ENCODE assay signal across 8 mouse cellular contexts in the genomic region with DNA sequence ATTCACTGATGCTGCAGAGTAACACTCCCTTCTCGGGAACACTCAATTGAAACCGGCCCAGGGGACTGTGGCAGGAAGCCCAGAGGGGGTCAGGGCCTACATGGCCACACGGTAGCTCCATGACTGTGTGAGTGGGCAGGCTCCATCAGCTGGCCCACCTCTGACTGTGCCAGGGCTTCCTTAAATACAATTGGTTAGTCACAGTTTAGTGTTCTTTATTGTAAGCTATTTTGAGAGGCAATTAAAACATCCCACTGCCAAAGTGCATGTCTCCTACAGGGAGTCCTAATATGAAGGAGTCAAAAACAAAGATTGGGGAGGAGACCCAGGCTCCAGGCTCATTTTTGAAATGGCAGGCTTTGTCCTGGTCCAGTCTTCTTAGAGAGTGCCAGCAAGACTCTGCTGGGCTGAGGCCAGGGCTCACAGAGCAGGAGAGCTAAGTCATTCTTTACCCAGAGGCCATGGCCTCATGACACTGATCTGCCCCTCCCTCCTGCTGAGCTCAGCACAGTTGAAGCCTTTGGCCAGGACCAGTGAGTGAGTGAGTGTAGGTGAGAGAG.
DNase-seq lines count a peak whose midpoint lies in the region; ATAC-seq and TF ChIP-seq lines count a peak whose summit lies in the region.

No protein-coding gene starts in this region.

- TF ChIP-seq POLR2A in kidney, adult 2 months (IDR thresholded peaks at IDR 0.05; ENCODE audit: low read depth, low read length) = no peak

- DNase-seq in cerebellum, adult 11-12 months = peak; percentile 19
- peak; percentile 73 for DNase-seq in adrenal gland, postnatal 25 days
- DNase-seq in forebrain, postnatal 0 days = peak; percentile 65
- peak; percentile 93 for DNase-seq in kidney, adult 2 months
- DNase-seq in left cerebral cortex, postnatal 4 days = peak; percentile 74
- no peak for DNase-seq in natural killer cell, adult 2 months (ENCODE audit: low spot score in 2 of 2)

- intact Hi-C loops in left cerebral cortex, postnatal 4 days (cut with DNase I) = no loop called here

- no peak overlapping the region for H3K4me3 ChIP-seq in forebrain, postnatal 0 days (ENCODE audit: low read depth, low read length)
- no peak overlapping the region for H3K4me3 ChIP-seq in kidney, adult 2 months (ENCODE audit: insufficient read depth, low read depth, low read length)
- no peak overlapping the region for H3K4me3 ChIP-seq in neural tube, embryonic 13.5 days

- H3K9ac ChIP-seq in forebrain, postnatal 0 days = no peak overlapping the region
- H3K9ac ChIP-seq in neural tube, embryonic 13.5 days = no peak overlapping the region

- 20% methylated on average over 3 of the region's 3 CpGs for WGBS in forebrain, postnatal 0 days
- 24% methylated on average over 3 of the region's 3 CpGs for WGBS in kidney, adult 2 months
- WGBS in neural tube, embryonic 13.5 days = 14% methylated on average over 3 of the region's 3 CpGs

- no peak for TF ChIP-seq CTCF in forebrain, postnatal 0 days (IDR thresholded peaks at IDR 0.05; ENCODE audit: low read depth)
- no peak for TF ChIP-seq CTCF in kidney, adult 2 months (conservative IDR thresholded peaks at IDR 0.05; ENCODE audit: insufficient read depth, insufficient read length, low read depth, low read length)

- no peak overlapping the region for H3K4me2 ChIP-seq in forebrain, postnatal 0 days (ENCODE audit: low read depth)
- no peak overlapping the region for H3K4me2 ChIP-seq in neural tube, embryonic 13.5 days

- no peaks in the 10 kb centered on the region for H3K9me3 ChIP-seq in forebrain, postnatal 0 days (ENCODE audit: low read length)
- no peaks in the 10 kb centered on the region for H3K9me3 ChIP-seq in neural tube, embryonic 13.5 days

- ATAC-seq in cerebellum, adult (ENCODE audit: insufficient number of reproducible peaks, low FRiP score, low TSS enrichment) = no peak
- ATAC-seq in forebrain, postnatal 0 days = peak; percentile 91
- ATAC-seq in neural tube, embryonic 13.5 days (ENCODE audit: low read depth) = peak; percentile 84

- H3K4me1 ChIP-seq in forebrain, postnatal 0 days (ENCODE audit: insufficient read depth) = peaks cover 8% of the 10 kb centered on the region; the same call in 1 of the 2 replicates
- H3K4me1 ChIP-seq in kidney, adult 2 months (ENCODE audit: control insufficient read depth, insufficient read depth, low read length) = peaks cover 12% of the 10 kb centered on the region; the same call in 1 of the 2 replicates
- peaks cover 43% of the 10 kb centered on the region for H3K4me1 ChIP-seq in neural tube, embryonic 13.5 days (replicated peaks)

- H3K27ac ChIP-seq in forebrain, postnatal 0 days (ENCODE audit: low read depth, low read length) = no peak overlapping the region
- H3K27ac ChIP-seq in kidney, adult 2 months (ENCODE audit: insufficient read depth, low read depth, low read length) = no peak overlapping the region
- 0 out of 2 replicates have a peak overlapping the region, but pooled peaks have one; percentile 23 for H3K27ac ChIP-seq in neural tube, embryonic 13.5 days (replicated peaks)

- H3K36me3 ChIP-seq in forebrain, postnatal 0 days (ENCODE audit: insufficient read depth) = no peaks in the 10 kb centered on the region
- no peaks in the 10 kb centered on the region for H3K36me3 ChIP-seq in kidney, adult 2 months (ENCODE audit: control insufficient read depth, insufficient read depth, low read length)
- H3K36me3 ChIP-seq in neural tube, embryonic 13.5 days = no peaks in the 10 kb centered on the region

- no peaks in the 10 kb centered on the region for H3K27me3 ChIP-seq in forebrain, postnatal 0 days (ENCODE audit: insufficient read depth, low read length)
- no peaks in the 10 kb centered on the region for H3K27me3 ChIP-seq in kidney, adult 2 months (replicated peaks; ENCODE audit: control insufficient read depth, insufficient read depth, low read length)
- H3K27me3 ChIP-seq in neural tube, embryonic 13.5 days = no peaks in the 10 kb centered on the region

Comparison
In these comparisons a context has a peak if more than half of its experiments do, and no peak if none do; other contexts are left out.
1. DNase-seq: peak in cerebellum, adult 11-12 months (single experiment), adrenal gland, postnatal 25 days (single experiment), forebrain, postnatal 0 days (single experiment), kidney, adult 2 months (single experiment) and left cerebral cortex, postnatal 4 days (single experiment); none in natural killer cell, adult 2 months (0 of 2).